Mouse (Mus musculus) stomach, embryonic 16.5 days (tissue): ENCODE measurements around the gene Pigb. TPM values are rescaled to one million over a fixed set of nuclear protein-coding genes. Genes with fewer than 3 reads are reported as not detected.

Experiments
- ATAC-seq: fragments of 200-750 bp; cut with Nextera tagmentation; 2 replicates; pipeline ENCODE4 v1.8.0; 2017; ENCODE audit warnings: moderate number of reproducible peaks, moderate TSS enrichment; ENCODE audit not compliant: insufficient read depth, low FRiP score
- H3K27ac ChIP-seq: fragments of 300-500 bp; sonication (generic); 2 replicates; pipeline ENCODE4 v1.5.1; 2014; ENCODE audit warnings: low read length
- H3K27me3 ChIP-seq: fragments of 300-500 bp; sonication (generic); 2 replicates; pipeline ENCODE4 v1.6.1; 2014; ENCODE audit warnings: low read length, control low read depth, mixed read lengths; ENCODE audit not compliant: control insufficient read depth, insufficient read depth
- H3K36me3 ChIP-seq: fragments of 300-500 bp; sonication (generic); 2 replicates; pipeline ENCODE4 v1.6.1; 2014; ENCODE audit warnings: low read length; ENCODE audit not compliant: control insufficient read depth, insufficient read depth
- H3K4me1 ChIP-seq: fragments of 300-500 bp; sonication (generic); 2 replicates; pipeline ENCODE4 v1.6.1; 2014; ENCODE audit warnings: low read length, control low read depth, mixed read lengths; ENCODE audit not compliant: control insufficient read depth, insufficient read depth
- H3K4me2 ChIP-seq: fragments of 300-500 bp; sonication (generic); 2 replicates; pipeline ENCODE4 v1.6.1; 2014; ENCODE audit warnings: low read depth, low read length, mixed read lengths
- H3K4me3 ChIP-seq: fragments of 300-500 bp; sonication (generic); replicated peaks from 2 replicates; pipeline ENCODE4 v1.5.1; 2014; ENCODE audit warnings: mild to moderate bottlenecking, low read length
- H3K9ac ChIP-seq: fragments of 300-500 bp; sonication (generic); 2 replicates; pipeline ENCODE4 v1.6.1; 2014; ENCODE audit warnings: low read length
- H3K9me3 ChIP-seq: fragments of 300-500 bp; sonication (generic); replicated peaks from 2 replicates; pipeline ENCODE4 v1.6.1; 2016; ENCODE audit warnings: low read length, control low read depth; ENCODE audit not compliant: control insufficient read depth
- whole genome bisulfite sequencing: fragments of 180-500 bp; shearing (Covaris S2); extraction: QIAGEN DNeasy Blood & Tissue Kit; methylation state at CpG from one replicate; pipeline ENCODE4 v1.1.7; 2014; 5-methylcytosine and 5-hydroxymethylcytosine counted together
- polyA plus RNA-seq: library from polyadenylated mRNA; unstranded; fragments of >200 nt; fragmentation: Nextera tagmentation; extraction: Ambion mirVana; gene quantifications from 2 replicates; pipeline ENCODE4 v1.2.1, GENCODE M21; 2015

The Pigb gene
- polyA plus RNA-seq, 1 experiment from 2014 or later, result 15.6 TPM

DNA sequence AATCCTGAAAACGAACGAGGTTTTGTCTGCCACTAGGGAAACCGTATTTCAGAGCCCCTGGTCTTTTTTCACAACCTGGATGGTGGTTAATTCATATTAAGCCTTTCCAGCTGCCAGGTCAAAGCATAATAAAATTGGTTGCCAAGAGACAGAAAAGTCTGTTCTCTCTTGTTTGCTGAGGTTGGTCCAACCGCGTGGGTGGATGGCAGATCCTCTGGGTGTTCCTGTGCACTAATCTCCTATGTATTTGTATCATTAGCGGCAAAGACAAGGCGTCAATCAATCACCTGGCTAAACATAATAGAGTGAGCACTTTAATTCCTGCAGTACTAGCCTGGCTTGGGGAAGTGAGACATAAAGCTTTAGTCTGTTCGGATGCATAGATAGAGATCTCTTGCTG is 10.4 kb upstream of the Pigb start:
- Histone ChIP-seq H3K4me2 (no peak overlapping the region), H3K27me3 (no peaks in the 10 kb centered on the region), H3K9me3 (no peaks in the 10 kb centered on the region), H3K36me3 (no peaks in the 10 kb centered on the region), H3K9ac (no peak overlapping the region), H3K4me3 (no peak overlapping the region), H3K4me1 (peaks cover 11% of the 10 kb centered on the region), H3K27ac (no peak overlapping the region)
- ATAC-seq, result peak; percentile 45; the same call in 1 of the 2 replicates
- WGBS, result 38% methylated on average over 8 of the region's 8 CpGs

DNA sequence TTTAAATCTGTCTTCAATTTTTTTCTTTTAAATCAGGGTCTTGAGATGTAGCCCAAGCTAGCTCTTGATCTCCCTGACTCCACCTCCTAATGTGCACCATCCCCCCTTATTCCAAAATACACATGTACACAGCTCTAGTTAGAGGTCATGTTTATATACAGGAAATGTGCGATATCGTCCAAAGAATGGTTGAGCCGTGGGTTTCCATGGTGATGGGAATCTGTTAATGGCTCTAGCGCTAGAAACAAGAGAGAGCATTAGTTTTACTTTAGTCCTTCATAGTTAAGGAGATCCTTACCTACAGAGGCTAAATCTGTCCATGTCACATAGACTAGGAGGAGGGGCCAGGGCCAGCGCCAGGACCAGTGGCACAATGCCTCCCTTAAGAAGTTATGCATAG is 9.7 kb upstream of the Pigb start:
- H3K27me3 ChIP-seq, result no peaks in the 10 kb centered on the region
- no peak overlapping the region for H3K4me3 ChIP-seq
- no peak overlapping the region for H3K9ac ChIP-seq
- no peaks in the 10 kb centered on the region for H3K9me3 ChIP-seq
- WGBS, result 24% methylated on average over 5 of the region's 5 CpGs
- no peak overlapping the region for H3K4me2 ChIP-seq
- H3K4me1 ChIP-seq, result peaks cover 13% of the 10 kb centered on the region
- ATAC-seq, result peak; percentile 44; the same call in 1 of the 2 replicates
- H3K27ac ChIP-seq, result no peak overlapping the region
- H3K36me3 ChIP-seq, result no peaks in the 10 kb centered on the region

DNA sequence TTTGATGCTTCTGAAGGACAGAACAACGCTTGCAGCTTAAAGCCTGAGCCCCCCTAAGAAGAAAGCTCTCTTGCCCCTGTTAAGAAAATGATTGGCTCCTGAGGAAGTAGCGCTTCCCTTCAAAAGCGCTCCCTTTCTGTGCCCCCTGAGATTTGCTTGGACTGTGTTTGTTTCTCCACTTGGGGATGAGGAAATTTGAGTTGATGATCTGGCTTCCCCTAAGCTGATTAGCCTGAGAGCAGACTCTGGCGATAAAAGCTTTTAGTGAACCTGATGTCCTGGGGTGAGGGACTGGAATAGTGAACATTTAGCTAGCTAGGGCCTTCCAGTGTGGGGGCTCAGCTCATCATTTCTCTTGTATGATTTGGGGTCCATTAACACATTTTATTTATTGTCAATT is 8.7 kb upstream of the Pigb start:
- no peak overlapping the region for H3K27ac ChIP-seq
- WGBS, result 30% methylated on average over 4 of the region's 4 CpGs
- H3K9ac ChIP-seq, result no peak overlapping the region
- H3K27me3 ChIP-seq, result no peaks in the 10 kb centered on the region
- H3K36me3 ChIP-seq, result no peaks in the 10 kb centered on the region
- peaks cover 17% of the 10 kb centered on the region for H3K4me1 ChIP-seq
- no peaks in the 10 kb centered on the region for H3K9me3 ChIP-seq
- no peak for ATAC-seq
- H3K4me2 ChIP-seq, result no peak overlapping the region
- H3K4me3 ChIP-seq, result no peak overlapping the region

DNA sequence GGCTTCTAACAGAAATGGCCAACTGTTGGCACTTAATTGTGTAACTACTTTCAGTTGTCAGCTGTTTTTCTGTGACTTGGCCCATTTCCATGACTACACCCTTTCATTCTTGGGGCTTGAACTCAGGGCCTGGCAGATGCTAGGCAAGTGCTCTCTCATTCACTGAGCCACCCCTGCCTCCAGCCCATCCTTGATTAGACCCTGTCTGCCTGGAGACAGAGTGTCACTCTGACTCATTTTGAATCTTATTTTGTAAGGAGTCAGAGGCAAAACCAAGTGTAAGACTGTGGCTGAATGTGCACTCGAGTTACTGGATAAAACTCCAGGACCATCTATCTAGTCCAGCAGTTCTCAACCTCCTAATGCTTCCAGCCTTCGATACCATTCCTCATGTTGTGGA is 7.7 kb upstream of the Pigb start:
- Histone ChIP-seq H3K27me3 (no peaks in the 10 kb centered on the region), H3K9ac (no peak overlapping the region), H3K4me1 (peaks cover 17% of the 10 kb centered on the region), H3K36me3 (no peaks in the 10 kb centered on the region), H3K4me3 (no peak overlapping the region), H3K9me3 (no peaks in the 10 kb centered on the region), H3K4me2 (no peak overlapping the region), H3K27ac (no peak overlapping the region)
- 84% methylated on average over 2 of the region's 2 CpGs for WGBS
- ATAC-seq, result no peak

DNA sequence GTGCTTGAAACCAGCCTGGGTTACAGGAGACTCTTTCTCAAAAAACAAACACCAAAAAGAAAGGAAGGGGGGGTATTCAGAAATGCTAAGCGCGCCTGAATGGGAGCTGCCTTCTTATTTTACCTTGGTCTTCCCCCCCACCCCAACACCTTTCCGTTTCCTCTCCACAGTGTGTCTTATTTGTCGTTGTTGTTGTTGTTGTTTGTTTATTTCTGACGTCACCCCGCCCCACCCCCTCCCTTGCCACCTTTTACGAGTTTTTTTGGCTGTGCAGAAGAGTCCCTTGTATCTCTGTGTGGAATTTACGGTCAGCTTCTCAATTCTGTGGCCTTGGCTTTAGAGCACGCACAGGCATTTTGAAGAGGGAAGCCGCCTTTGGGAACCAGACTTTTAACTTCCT is 5.5 kb upstream of the Pigb start:
- ATAC-seq, result no peak
- no peaks in the 10 kb centered on the region for H3K36me3 ChIP-seq
- peak overlapping the region; percentile 99 for H3K4me2 ChIP-seq
- H3K27ac ChIP-seq, result 0 out of 2 replicates have a peak overlapping the region, but pooled peaks have one; percentile 75
- H3K9me3 ChIP-seq, result no peaks in the 10 kb centered on the region
- H3K27me3 ChIP-seq, result no peaks in the 10 kb centered on the region
- peaks cover 17% of the 10 kb centered on the region for H3K4me1 ChIP-seq
- peak overlapping the region; percentile 61 for H3K4me3 ChIP-seq
- peak overlapping the region; percentile 82 for H3K9ac ChIP-seq
- WGBS, result 66% methylated on average over 10 of the region's 10 CpGs

DNA sequence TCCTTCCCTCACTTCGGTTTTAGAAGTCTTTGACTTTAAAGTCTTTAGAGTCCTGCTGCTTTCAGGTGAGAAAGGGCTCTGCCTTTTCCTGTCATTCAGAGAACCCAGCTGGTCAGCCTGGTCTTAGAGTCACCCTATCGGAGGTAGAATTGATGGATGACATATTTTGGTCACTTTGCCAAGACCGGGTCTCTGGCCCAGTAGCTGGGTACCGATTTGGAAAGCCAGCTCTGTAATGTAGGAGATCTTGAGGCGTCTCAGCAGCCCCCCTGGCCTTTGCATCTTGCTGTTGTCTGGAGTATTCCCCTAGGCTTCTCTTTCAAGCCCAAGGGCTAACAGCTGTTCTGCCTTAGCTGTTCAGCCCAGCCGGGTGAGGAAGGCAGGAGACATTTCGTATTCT is 5.0 kb upstream of the Pigb start:
- Histone ChIP-seq H3K27ac (peak overlapping the region; percentile 75), H3K9me3 (no peaks in the 10 kb centered on the region), H3K4me3 (peak overlapping the region; percentile 61), H3K4me1 (peaks cover 20% of the 10 kb centered on the region), H3K27me3 (no peaks in the 10 kb centered on the region), H3K9ac (peak overlapping the region; percentile 82), H3K4me2 (peak overlapping the region; percentile 99), H3K36me3 (no peaks in the 10 kb centered on the region)
- no peak for ATAC-seq
- 5% methylated on average over 7 of the region's 7 CpGs for WGBS

DNA sequence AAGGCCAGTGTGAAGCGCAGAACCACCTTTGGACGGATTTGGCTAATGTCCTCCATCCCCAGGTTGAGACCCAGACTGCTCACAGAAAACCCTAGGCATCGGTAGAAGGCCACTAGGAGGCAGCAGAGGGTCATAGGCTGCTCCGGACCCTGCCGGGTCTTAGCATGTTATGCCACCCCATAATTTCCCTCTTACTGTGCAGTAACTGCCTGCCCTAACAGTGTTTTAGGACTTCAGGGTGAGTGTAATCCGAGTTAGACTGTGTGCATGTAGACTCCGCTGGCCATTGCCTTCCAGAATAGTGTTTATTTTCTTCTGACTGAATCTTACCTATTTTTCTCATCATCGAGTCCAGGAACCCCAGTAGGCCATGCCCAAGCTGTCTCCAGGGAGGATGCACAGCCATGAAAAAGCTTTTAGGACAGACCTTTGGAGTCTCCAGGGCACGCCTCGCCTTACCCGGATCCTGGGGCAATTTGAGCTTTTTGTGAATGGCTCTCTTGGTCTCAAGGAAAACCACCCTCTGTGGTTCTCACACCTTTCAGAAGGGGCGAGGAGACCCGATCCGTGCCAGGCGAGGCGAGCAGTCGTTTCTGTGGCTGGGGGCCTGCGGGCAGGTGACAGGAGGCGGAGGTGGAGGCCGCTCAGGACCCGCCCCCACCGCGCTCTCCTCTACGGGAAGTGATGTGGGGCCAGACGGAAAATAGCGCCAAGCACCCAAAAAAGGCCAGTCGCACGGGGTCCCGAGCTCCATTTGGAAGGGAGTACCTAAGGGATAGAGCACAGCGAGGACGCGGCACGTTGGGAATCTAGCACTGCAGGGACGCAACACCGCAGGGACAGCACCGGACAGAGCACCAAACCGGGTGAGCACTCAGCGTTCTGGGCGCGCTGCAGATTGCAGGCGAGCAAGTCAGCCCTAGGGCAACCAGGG is 4.2 kb upstream of the Pigb start, which contains the start of gene Rab27a:
Gene Rab27a, plus strand, starts transcription at position 709 of the 934 bp plus-strand sequence.
- Histone ChIP-seq H3K27ac (peak within 1 kb of the TSS; percentile 75), H3K36me3 (no peaks in the 10 kb centered on the region), H3K9me3 (no peaks in the 10 kb centered on the region), H3K4me3 (peak within 1 kb of the TSS; percentile 61), H3K4me2 (peak within 1 kb of the TSS; percentile 99), H3K9ac (peak within 1 kb of the TSS; percentile 82), H3K4me1 (peaks cover 17% of the 10 kb centered on the region), H3K27me3 (no peaks in the 10 kb centered on the region)
- 1% methylated on average over 41 of the region's 41 CpGs for WGBS
- peak; percentile 81 for ATAC-seq

DNA sequence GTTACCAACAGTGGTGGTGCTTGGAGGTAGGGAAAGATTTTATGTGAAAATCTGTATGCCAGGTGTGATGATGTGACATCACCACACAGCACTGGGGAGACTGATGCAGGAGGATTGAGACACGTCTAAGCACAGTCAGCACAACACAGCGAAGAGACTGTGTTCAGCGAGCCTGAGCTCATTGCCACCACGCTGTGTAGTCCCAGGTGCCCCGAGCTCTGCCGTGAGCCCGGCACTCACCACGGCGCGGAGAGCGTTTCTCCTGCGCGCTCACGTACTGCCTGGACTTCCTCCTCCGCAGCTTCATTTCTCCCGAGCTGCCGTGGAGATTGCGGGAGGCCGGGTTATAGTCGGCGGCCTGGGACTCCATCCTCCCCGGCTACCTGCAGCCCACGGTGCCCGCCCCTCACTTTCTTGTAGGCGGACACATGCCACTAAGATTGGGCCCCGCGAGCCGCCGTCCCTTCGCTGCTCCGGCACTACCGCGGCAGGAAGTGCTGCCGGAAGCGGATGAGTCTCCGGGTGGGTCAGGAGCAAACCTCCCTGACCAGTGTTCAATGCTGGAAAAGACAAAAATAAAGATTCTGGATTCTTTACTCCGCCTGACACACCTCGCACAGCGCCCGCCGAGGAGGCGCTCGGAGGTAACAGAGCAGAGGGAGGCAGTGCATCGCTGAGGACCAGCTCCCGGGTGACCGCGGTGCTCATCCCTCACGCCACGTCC is 794 bp downstream of the Pigb start:
- Histone ChIP-seq H3K4me1 (peaks cover 14% of the 10 kb centered on the region), H3K27ac (peak overlapping the region; percentile 87), H3K9ac (peak overlapping the region; percentile 90), H3K4me3 (peak overlapping the region; percentile 97), H3K27me3 (no peaks in the 10 kb centered on the region), H3K4me2 (peak overlapping the region; percentile 69), H3K36me3 (0 out of 2 replicates have a peak, but pooled peaks cover 5% of the 10 kb centered on the region), H3K9me3 (no peaks in the 10 kb centered on the region)
- WGBS, result under 1% methylated on average over 49 of the region's 49 CpGs
- peak; percentile 86; the same call in 1 of the 2 replicates for ATAC-seq

DNA sequence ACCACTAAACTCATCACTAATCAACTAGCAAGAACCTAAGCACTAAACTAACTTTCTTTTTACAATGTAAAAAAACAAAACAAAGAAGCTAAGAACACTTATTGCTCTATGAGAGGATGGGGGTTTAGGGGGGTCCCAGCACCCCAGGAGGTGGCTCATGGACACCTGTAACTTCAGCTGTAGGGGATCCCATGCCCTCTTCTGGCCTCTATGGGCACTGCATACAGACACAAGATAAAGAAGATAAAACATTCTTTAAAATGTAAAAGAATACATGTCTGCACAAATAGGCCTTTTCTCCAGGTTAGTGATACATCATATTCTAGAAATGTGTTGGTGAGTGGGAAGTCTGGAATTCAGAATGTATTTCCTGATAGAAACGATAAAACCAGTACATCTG is 6.8 kb downstream of the Pigb start:
- ATAC-seq, result no peak
- Histone ChIP-seq H3K9me3 (no peaks in the 10 kb centered on the region), H3K27me3 (no peaks in the 10 kb centered on the region), H3K4me1 (no peaks in the 10 kb centered on the region), H3K4me2 (no peak overlapping the region), H3K9ac (no peak overlapping the region), H3K27ac (no peak overlapping the region), H3K36me3 (peaks cover 20% of the 10 kb centered on the region; the same call in 1 of the 2 replicates), H3K4me3 (no peak overlapping the region)
- WGBS, result 96% methylated on average over 1 of the region's 1 CpGs
